Mouse (Mus musculus) liver, adult 2 months (tissue): ENCODE results near the gene Rasa2.

Experiments
- CTCF ChIP-seq: fragments of 200-500 bp; IDR thresholded peaks from 2 replicates; pipeline ENCODE4 v1.5.1; 2011; ENCODE audit warnings: low read depth, low read length, control low read depth
- POLR2A ChIP-seq: fragments of 200-500 bp; IDR thresholded peaks from 2 replicates; pipeline ENCODE4 v1.6.1; 2011; ENCODE audit warnings: low read length, control low read depth; ENCODE audit not compliant: insufficient read depth; ENCODE audit errors: extremely low read depth

- TF ChIP-seq CTCF (no peak), POLR2A (no peak)
Measured at GRCm38 (mm10) chr9:96554095-96554494, 77.3 kb downstream of the Rasa2 start.
